Mouse (Mus musculus) kidney, postnatal 0 days (tissue): ENCODE results near the gene Acsm3. TPM values are rescaled to one million over a fixed set of nuclear protein-coding genes. Genes with fewer than 3 reads are reported as not detected.

Experiments used
- ATAC-seq: fragments of 200-750 bp; cut with Nextera tagmentation; replicated peaks from 2 replicates; pipeline ENCODE4 v1.8.0; 2017; ENCODE audit warnings: low read depth, moderate number of reproducible peaks, moderate TSS enrichment, moderate library complexity; ENCODE audit not compliant: low FRiP score
- DNase-seq: peaks from one replicate; pipeline ENCODE4 v3.0.0-alpha.2; 2016; ENCODE audit warnings: low spot score
- H3K27ac ChIP-seq: fragments of 300-500 bp; sonication (generic); 2 replicates; pipeline ENCODE4 v1.5.1; 2014; ENCODE audit warnings: mild to moderate bottlenecking
- H3K27me3 ChIP-seq: fragments of 300-500 bp; sonication (generic); 2 replicates; pipeline ENCODE4 v1.6.1; 2014; ENCODE audit warnings: low read length, mixed read lengths; ENCODE audit not compliant: insufficient read depth
- H3K36me3 ChIP-seq: fragments of 300-500 bp; sonication (generic); 2 replicates; pipeline ENCODE4 v1.6.1; 2014; ENCODE audit warnings: low read length, mixed read lengths; ENCODE audit not compliant: insufficient read depth
- H3K4me1 ChIP-seq: fragments of 300-500 bp; sonication (generic); replicated peaks from 2 replicates; pipeline ENCODE4 v1.6.1; 2014; ENCODE audit warnings: antibody characterized with exemption, low read length, mixed read lengths; ENCODE audit not compliant: insufficient read depth
- H3K4me2 ChIP-seq: fragments of 300-500 bp; sonication (generic); 2 replicates; pipeline ENCODE4 v1.6.1; 2014; ENCODE audit warnings: mild to moderate bottlenecking, low read length, moderate library complexity, mixed read lengths
- H3K4me3 ChIP-seq: fragments of 300-500 bp; sonication (generic); replicated peaks from 2 replicates; pipeline ENCODE4 v1.5.1; 2014; ENCODE audit warnings: low read depth, low read length
- H3K9ac ChIP-seq: fragments of 300-500 bp; sonication (generic); 2 replicates; pipeline ENCODE4 v1.6.1; 2014; ENCODE audit warnings: low read depth, low read length
- H3K9me3 ChIP-seq: fragments of 300-500 bp; sonication (generic); replicated peaks from 2 replicates; pipeline ENCODE4 v1.6.1; 2016; ENCODE audit warnings: low read length, inconsistent platforms, mixed read lengths
- CTCF ChIP-seq: IDR thresholded peaks from 2 replicates; pipeline ENCODE4 v1.5.1; 2016; ENCODE audit warnings: antibody characterized with exemption, low read depth, mild to moderate bottlenecking, moderate library complexity
- WGBS: fragments of 180-500 bp; shearing (Covaris S2); extraction: QIAGEN DNeasy Blood & Tissue Kit; methylation state at CpG from one replicate; pipeline ENCODE4 v1.1.7; 2014; 5-methylcytosine and 5-hydroxymethylcytosine counted together
- polyA plus RNA-seq: library from polyadenylated mRNA; unstranded; fragments of >200 nt; fragmentation: Nextera tagmentation; extraction: Ambion mirVana; gene quantifications from 2 replicates; pipeline ENCODE4 v1.2.1, GENCODE M21; 2015

Acsm3 gene
- polyA plus RNA-seq, 1 experiment from 2014 or later = 0.99 TPM

- H3K27ac ChIP-seq = no peak overlapping the region
- no peak for ATAC-seq
- H3K4me3 ChIP-seq = no peak overlapping the region
- H3K4me1 ChIP-seq = no peaks in the 10 kb centered on the region
- 92% methylated on average over 3 of the region's 3 CpGs for WGBS
- H3K27me3 ChIP-seq = no peaks in the 10 kb centered on the region
- no peak overlapping the region for H3K9ac ChIP-seq
- H3K4me2 ChIP-seq = no peak overlapping the region
- DNase-seq = no peak
- TF ChIP-seq CTCF = no peak
- H3K36me3 ChIP-seq = peaks cover 16% of the 10 kb centered on the region; the same call in 1 of the 2 replicates
- H3K9me3 ChIP-seq = no peaks in the 10 kb centered on the region
These were observed 48.0 kb downstream of the Acsm3 start for GRCm38 (mm10) chr7:119808723-119809122.

- 100% methylated on average over 1 of the region's 1 CpGs for WGBS
- no peak for TF ChIP-seq CTCF
These were observed 74.6 kb downstream of the Acsm3 start for GRCm38 (mm10) chr7:119835371-119835770.

GRCm38 (mm10) chr7:119835996-119836777, 75.5 kb downstream of the Acsm3 start:
- no peak for DNase-seq
- no peak for TF ChIP-seq CTCF
- H3K9me3 ChIP-seq = no peaks in the 10 kb centered on the region
- peaks cover 8% of the 10 kb centered on the region; the same call in 1 of the 2 replicates for H3K36me3 ChIP-seq
- no peak overlapping the region for H3K27ac ChIP-seq
- H3K9ac ChIP-seq = no peak overlapping the region
- no peaks in the 10 kb centered on the region for H3K4me1 ChIP-seq
- no peak for ATAC-seq
- WGBS = 97% methylated on average over 4 of the region's 4 CpGs
- H3K4me3 ChIP-seq = no peak overlapping the region
- H3K4me2 ChIP-seq = no peak overlapping the region
- no peaks in the 10 kb centered on the region for H3K27me3 ChIP-seq

More at GRCm38 (mm10) chr7:119835371-119835770, 74.6 kb downstream of the Acsm3 start:
- no peak overlapping the region for H3K9ac ChIP-seq
- no peaks in the 10 kb centered on the region for H3K27me3 ChIP-seq
- ATAC-seq (no peak), DNase-seq (no peak)
- no peaks in the 10 kb centered on the region for H3K9me3 ChIP-seq
- no peak overlapping the region for H3K4me2 ChIP-seq
- no peak overlapping the region for H3K4me3 ChIP-seq
- H3K27ac ChIP-seq = no peak overlapping the region
- peaks cover 11% of the 10 kb centered on the region; the same call in 1 of the 2 replicates for H3K36me3 ChIP-seq
- no peaks in the 10 kb centered on the region for H3K4me1 ChIP-seq

Other genes with a start within 250 kb of the Acsm3 start
- gene Acsm5, start 241.5 kb upstream of the Acsm3 start, polyA plus RNA-seq = 5.0 and 6.6 TPM in 2 replicates
- gene Pdilt, start 237.4 kb upstream of the Acsm3 start, polyA plus RNA-seq = 0.62 and 1.1 TPM in 2 replicates
- gene Acsm2, start 206.6 kb upstream of the Acsm3 start, polyA plus RNA-seq = 114 and 134 TPM in 2 replicates
- gene Acsm1, start 153.9 kb upstream of the Acsm3 start, polyA plus RNA-seq = 32.7 and 36.6 TPM in 2 replicates
- gene Acsm4, start 70.9 kb upstream of the Acsm3 start, polyA plus RNA-seq = not detected in 2 replicates
- gene Thumpd1, start 40.1 kb upstream of the Acsm3 start, polyA plus RNA-seq = 60.9 and 63.5 TPM in 2 replicates
- gene Rexo5, start 33.1 kb downstream of the Acsm3 start, polyA plus RNA-seq = 8.5 and 13.0 TPM in 2 replicates
- 15.8 and 16.4 TPM in 2 replicates for gene Eri2, start 33.1 kb downstream of the Acsm3 start, polyA plus RNA-seq
- 8.5 and 9.3 TPM in 2 replicates for gene Lyrm1, start 134.9 kb downstream of the Acsm3 start, polyA plus RNA-seq
- 7.0 and 7.2 TPM in 2 replicates for gene Dcun1d3, start 135.4 kb downstream of the Acsm3 start, polyA plus RNA-seq